Mouse (Mus musculus) lung, adult 2 months (tissue): ENCODE results near the gene Pde6b. TPM values are rescaled to one million over a fixed set of nuclear protein-coding genes. Genes with fewer than 3 reads are reported as not detected.

Experiments
- DNase-seq: peaks from one replicate; pipeline ENCODE4 v3.0.0; 2022
- H3K4me1 ChIP-seq: fragments of 200-500 bp; 2 replicates; pipeline ENCODE4 v1.6.1; 2011; ENCODE audit warnings: low read length; ENCODE audit not compliant: control insufficient read depth, insufficient read depth
- H3K4me3 ChIP-seq: fragments of 200-500 bp; replicated peaks from 2 replicates; pipeline ENCODE3; 2011; ENCODE audit warnings: low read depth, mild to moderate bottlenecking, control low read depth, low read length; ENCODE audit errors: extremely low read depth
- CTCF ChIP-seq: fragments of 200-500 bp; IDR thresholded peaks from 2 replicates; pipeline ENCODE4 v1.5.1; 2011; ENCODE audit warnings: mild to moderate bottlenecking, low read length, control low read depth; ENCODE audit not compliant: insufficient read depth
- POLR2A ChIP-seq: fragments of 200-500 bp; IDR thresholded peaks from 2 replicates; pipeline ENCODE4 v1.6.1; 2011; ENCODE audit warnings: low read depth, mild to moderate bottlenecking, control low read depth, low read length, borderline replicate concordance; ENCODE audit errors: extremely low read depth
- WGBS: fragments of 180-500 bp; shearing (Covaris S2); methylation state at CpG from one replicate; pipeline ENCODE4 v1.1.7; 2018; 5-methylcytosine and 5-hydroxymethylcytosine counted together
- polyA plus RNA-seq: library from polyadenylated mRNA; depleted of rRNA; stranded (reverse); fragments of >200 nt; gene quantifications from 2 replicates; pipeline ENCODE4 v1.2.3, GENCODE M21; 2012

Pde6b gene
- polyA plus RNA-seq, 1 experiment, result not detected

DNA sequence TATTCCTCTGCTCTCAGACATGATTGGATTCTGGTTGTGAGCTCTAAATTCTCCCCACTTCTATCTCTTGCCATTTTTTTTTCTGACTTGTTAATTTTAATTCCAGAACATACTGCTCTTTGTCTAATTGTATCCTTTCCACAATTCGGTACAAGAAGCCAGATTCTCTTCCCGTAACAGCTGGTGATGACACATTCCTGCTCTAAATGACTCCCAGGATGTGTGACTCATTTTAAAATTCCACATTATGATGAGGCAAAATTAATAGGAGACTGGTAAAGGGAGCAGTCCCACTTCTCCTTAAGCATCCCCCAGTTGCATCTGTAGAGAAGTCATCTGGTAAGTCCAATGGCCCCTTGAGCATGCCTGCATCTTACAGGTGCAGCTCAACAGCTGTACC is 2.6 kb upstream of the Pde6b start:
- TF ChIP-seq POLR2A (no peak), CTCF (no peak)
- H3K4me1 ChIP-seq, result no peaks in the 10 kb centered on the region
- DNase-seq, result no peak
- WGBS, result 80% methylated on average over 2 of the region's 2 CpGs
- H3K4me3 ChIP-seq, result no peak overlapping the region

DNA sequence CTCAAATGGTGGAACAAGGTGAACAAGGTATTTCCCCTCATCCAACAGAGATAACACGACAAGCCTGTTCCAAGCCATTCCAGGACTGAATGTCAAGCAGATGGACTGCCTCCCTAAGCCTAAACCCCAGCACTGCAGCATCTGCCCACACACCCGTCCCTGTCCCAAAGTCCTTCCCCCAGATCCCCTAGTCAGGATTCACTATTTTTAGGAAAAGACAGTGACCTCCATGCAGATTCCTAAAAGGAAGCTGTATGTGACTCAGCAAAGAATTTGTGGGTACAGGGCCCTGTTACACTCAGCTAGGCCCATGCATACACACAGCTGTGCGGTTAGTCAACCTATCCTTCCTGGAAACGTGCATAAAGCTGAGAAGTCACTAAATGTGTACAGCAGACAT is 1.7 kb upstream of the Pde6b start:
- TF ChIP-seq POLR2A (no peak), CTCF (no peak)
- DNase-seq, result no peak
- 63% methylated on average over 4 of the region's 4 CpGs for WGBS
- no peak overlapping the region for H3K4me3 ChIP-seq
- no peaks in the 10 kb centered on the region for H3K4me1 ChIP-seq

DNA sequence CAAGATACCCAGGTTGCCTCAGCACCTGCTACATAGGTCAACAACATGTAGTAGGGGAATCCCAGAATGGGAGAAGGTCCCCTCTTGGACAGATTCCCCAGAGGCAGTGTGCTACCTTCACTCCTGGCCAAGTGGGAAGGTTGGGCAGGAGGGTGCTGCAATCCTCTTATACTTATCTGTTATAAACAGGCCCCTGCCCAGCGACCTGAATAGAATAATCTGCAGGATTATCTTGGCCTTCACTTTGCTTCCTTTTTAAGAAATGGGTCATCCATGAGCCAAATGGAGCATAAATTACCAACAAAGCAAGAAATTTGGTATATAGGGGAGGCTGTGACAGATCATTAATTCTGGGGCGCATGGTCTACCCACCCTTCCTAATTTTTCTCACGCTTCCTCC is 1.6 kb downstream of the Pde6b start:
- TF ChIP-seq CTCF, result no peak
- TF ChIP-seq POLR2A, result no peak
- Histone ChIP-seq H3K4me1 (no peaks in the 10 kb centered on the region), H3K4me3 (no peak overlapping the region)
- no peak for DNase-seq
- 67% methylated on average over 3 of the region's 3 CpGs for WGBS

DNA sequence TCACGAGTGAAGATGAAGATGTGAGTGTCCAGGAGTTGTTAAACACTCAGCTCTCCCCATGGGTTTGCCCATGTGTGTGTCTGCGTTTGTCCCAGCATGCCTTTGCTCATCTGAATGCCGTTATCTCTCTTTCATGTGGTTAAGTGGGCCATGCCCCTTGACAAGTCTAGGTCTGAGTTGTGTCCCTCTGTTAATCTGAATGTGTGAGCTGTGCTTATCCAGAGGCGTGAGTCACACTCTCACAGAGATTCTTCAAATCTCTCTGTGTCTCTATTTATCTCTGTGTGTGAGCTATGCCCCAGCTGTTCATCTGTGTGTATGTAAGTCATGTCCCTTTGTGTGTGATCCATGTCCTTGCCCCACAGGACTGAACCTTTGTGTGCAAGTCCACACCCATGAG is 15.3 kb downstream of the Pde6b start:
- no peak overlapping the region for H3K4me3 ChIP-seq
- no peak for DNase-seq
- 68% methylated on average over 4 of the region's 4 CpGs for whole genome bisulfite sequencing
- no peak for TF ChIP-seq POLR2A
- TF ChIP-seq CTCF, result no peak
- H3K4me1 ChIP-seq, result no peaks in the 10 kb centered on the region

DNA sequence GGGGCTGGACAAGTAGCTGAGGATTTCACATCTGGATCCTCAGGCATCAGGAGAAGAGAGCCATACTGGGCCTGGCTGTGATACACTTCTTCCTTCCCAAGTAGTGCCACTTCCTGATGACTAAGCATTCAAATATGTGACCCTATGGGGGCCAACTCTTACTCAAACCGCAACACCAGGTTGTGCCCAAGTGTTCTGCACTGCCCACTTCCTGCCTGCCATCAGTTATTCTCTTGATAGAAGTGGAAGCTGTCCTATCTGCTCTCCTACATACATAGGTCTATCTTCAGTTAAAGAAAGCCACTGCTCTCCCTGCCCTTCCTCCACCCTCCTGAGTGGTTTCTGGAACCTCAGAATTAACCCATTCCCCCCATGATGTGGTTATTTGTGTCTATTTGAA is 17.3 kb downstream of the Pde6b start:
- Histone ChIP-seq H3K4me3 (no peak overlapping the region), H3K4me1 (no peaks in the 10 kb centered on the region)
- DNase-seq, result no peak
- WGBS, result 15% methylated on average over 1 of the region's 1 CpGs
- TF ChIP-seq POLR2A, result no peak
- TF ChIP-seq CTCF, result no peak

DNA sequence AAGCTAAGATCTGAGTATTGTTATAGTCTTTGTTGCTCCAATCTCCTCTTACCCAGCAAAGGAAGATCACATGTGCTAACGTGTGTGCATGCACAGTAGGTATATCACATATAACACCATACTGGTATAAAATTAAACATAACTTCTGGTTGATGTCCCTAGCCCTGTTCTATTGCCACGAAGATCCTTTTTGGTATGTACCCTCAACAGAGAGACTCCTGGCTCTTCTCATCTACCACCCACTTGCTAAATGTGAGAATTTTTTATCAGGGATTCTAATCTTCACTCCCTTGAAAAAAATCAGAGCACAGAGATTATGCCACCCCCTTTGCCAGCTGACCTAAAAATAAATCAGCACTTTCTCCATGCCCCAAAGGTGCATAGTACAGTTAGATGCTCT is 18.8 kb downstream of the Pde6b start:
- WGBS, result 67% methylated on average over 2 of the region's 2 CpGs
- TF ChIP-seq POLR2A (no peak), CTCF (no peak)
- Histone ChIP-seq H3K4me1 (no peaks in the 10 kb centered on the region), H3K4me3 (no peak overlapping the region)
- DNase-seq, result no peak

DNA sequence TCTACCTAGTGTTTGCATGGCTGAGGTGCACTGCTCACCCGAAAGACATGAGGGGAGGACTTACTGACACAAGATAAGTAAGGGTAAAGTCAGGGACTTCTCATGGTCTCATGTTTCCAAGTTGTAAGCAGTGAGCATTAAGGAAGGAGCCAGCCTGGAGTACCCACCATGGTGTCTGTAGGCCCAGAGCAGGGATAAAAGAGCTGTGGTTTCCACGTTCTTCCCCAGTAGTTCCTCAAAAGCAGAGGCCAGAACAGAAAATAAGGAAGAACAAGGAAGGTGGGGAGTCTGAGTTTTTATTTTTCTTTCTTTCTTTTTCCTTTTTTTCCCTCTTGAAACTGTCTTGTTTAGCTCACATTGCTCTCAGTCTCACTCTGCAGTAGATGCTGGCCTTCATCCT is 26.5 kb downstream of the Pde6b start:
- TF ChIP-seq CTCF (no peak), POLR2A (no peak)
- DNase-seq, result no peak
- 57% methylated on average over 2 of the region's 2 CpGs for WGBS

DNA sequence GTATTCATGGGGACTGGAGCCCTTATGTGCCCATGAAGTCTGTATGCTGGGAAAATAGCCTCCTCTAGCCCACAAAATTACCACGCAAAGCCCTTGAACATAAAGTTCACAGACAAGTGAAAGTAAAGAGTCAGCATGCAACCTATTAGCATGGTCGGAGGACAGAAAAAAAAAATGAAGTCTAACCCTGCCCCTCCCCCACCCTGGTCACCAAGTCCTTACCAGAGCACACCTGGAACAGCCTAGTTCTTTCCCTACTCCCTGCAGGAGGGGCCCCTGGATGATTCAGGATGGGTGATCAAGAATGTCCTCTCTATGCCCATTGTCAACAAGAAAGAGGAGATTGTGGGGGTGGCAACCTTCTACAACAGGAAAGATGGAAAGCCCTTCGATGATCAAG is 34.5 kb downstream of the Pde6b start:
- no peak for DNase-seq
- WGBS, result 78% methylated on average over 3 of the region's 3 CpGs
- TF ChIP-seq CTCF (no peak), POLR2A (no peak)
- Histone ChIP-seq H3K4me3 (no peak overlapping the region), H3K4me1 (no peaks in the 10 kb centered on the region)

More for the DNA sequence above, 26.5 kb downstream of the Pde6b start:
- Histone ChIP-seq H3K4me1 (no peaks in the 10 kb centered on the region), H3K4me3 (no peak overlapping the region)

DNA sequence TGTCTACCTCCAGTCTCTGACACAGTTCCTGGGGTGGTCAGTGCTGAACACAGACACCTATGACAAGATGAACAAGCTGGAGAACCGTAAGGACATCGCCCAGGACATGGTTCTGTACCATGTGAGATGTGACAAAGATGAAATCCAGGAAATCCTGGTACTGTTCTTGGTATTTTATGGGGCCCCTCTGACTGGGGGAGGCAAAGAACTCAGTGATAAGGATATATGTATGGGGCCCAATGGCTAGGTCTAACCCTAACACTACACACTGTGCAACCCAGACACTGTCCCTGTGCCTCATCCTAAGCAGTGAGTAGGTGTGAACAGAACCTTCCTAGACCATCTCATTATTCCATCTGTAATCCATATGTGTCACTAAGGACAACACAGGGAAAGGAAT is 35.2 kb downstream of the Pde6b start:
- 84% methylated on average over 2 of the region's 2 CpGs for WGBS
- H3K4me3 ChIP-seq, result no peak overlapping the region
- no peaks in the 10 kb centered on the region for H3K4me1 ChIP-seq
- no peak for DNase-seq
- no peak for TF ChIP-seq POLR2A
- no peak for TF ChIP-seq CTCF

DNA sequence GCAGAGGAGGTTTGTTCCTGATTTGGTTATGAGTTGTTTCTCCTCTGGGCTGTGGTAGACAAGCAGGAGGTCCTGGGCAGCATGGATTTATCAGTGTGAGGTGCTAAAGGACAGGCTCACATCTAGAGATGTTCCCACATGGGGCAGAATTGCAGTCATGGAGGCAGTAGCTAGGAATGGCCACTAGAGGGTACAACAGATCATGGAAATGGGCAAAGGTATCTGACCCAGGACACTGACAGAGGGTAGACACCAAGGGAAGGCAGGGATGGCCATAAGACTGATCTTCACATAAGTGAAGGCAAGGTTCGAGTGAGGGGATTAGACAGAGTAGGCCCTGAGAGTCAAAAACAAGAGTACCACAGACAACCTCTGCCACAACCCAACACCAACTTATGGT is 39.0 kb downstream of the Pde6b start:
- TF ChIP-seq CTCF, result peak; percentile 54
- TF ChIP-seq POLR2A, result no peak
- Histone ChIP-seq H3K4me1 (no peaks in the 10 kb centered on the region), H3K4me3 (no peak overlapping the region)
- WGBS, result 40% methylated on average over 1 of the region's 1 CpGs
- peak; percentile 31 for DNase-seq
